Mouse (Mus musculus): ENCODE measurements around the gene Calcoco1. TPM values are rescaled to one million over a fixed set of nuclear protein-coding genes. Genes with fewer than 3 reads are reported as not detected.

Calcoco1 gene
- total RNA-seq (2012; rRNA removed), result 2.9 and 3.5 TPM in 2 replicates
- 10 to 100 TPM in 1 of 2 experiments, not detected in 1; 19.0 TPM for polyA plus RNA-seq (2012; ENCODE audit: insufficient read depth in 1 of 2, insufficient read length in 2 of 2, low read depth in 1 of 2, low replicate concordance in 2 of 2, missing spikeins in 1 of 2)

DNA sequence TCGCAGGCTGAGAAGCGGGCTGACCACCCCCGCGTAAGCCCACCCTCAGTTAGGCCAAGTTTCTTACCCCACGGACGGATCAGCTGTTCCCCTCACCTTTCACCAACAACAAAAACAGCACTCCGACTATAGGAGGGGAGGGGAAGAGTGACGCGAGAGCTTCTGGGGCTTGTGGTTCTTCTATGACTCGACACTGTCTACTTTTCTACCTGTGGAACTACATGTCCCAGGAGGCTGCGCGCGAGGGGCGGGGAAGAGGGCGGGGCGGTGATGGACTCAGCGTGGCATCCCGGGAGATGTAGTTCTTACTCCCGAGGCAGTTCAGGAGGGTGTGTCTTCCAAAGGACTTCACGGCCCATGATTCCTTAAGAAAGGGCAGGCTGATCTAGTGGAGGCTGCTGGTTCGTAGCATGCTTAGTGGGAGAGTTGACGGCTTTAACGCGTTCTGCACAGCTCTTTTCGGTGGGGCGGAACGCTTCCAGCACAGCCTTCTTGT lies at the start of gene Calcoco1:
Calcoco1 (minus strand) TSS at position 199 of the 496 bp plus-strand sequence.
- H3K36me3 ChIP-seq (ENCODE audit: control insufficient read depth in 1 of 2, insufficient read depth in 2 of 2, low read length in 2 of 2), result peaks cover 0 to 7% of the 10 kb centered on the region in 2 experiments; a peak in 2 of 4 replicates
- H3K4me3 ChIP-seq (ENCODE audit: control insufficient read depth in 1 of 2, insufficient read depth in 1 of 2, low read depth in 2 of 2, low read length in 2 of 2), result peak within 1 kb of the TSS; percentile 58 to 85
- DNase-seq (ENCODE audit: low read depth, low spot score), result peak; percentile 99
- H3K27me3 ChIP-seq (ENCODE audit: control insufficient read depth in 1 of 2, insufficient read depth in 2 of 2, low read length in 2 of 2), result peaks cover 0 to 3% of the 10 kb centered on the region in 2 experiments; a peak in 2 of 4 replicates
- peak within 1 kb of the TSS; percentile 44; the same call in 1 of the 2 replicates for H3K27ac ChIP-seq (ENCODE audit: control insufficient read depth, low read depth, low read length)
- peaks cover 5 to 21% of the 10 kb centered on the region in 2 experiments; a peak in 3 of 4 replicates for H3K4me1 ChIP-seq (ENCODE audit: control insufficient read depth in 1 of 2, insufficient read depth in 2 of 2, low read length in 2 of 2)
- no peaks in the 10 kb centered on the region for H3K79me2 ChIP-seq (ENCODE audit: control insufficient read depth, insufficient read depth, low read length, poor library complexity)
- TF ChIP-seq MAZ (IDR thresholded peaks at IDR 0.05; ENCODE audit: low read depth, low read length), result peak; percentile 99
- TF ChIP-seq JUND (IDR thresholded peaks at IDR 0.05; ENCODE audit: low read depth, low read length), result no peak
- peak; percentile 51 for TF ChIP-seq USF1 (IDR thresholded peaks at IDR 0.05; ENCODE audit: low read depth, low read length)
- TF ChIP-seq SIN3A (IDR thresholded peaks at IDR 0.05; ENCODE audit: low read length), result peak; percentile 100
- TF ChIP-seq CTCF (IDR thresholded peaks at IDR 0.05 in 2 of 3, conservative IDR thresholded peaks at IDR 0.05 in 1 of 3; ENCODE audit: control insufficient read depth in 1 of 3, insufficient read depth in 1 of 3, low read depth in 2 of 3, low read length in 3 of 3, poor library complexity in 1 of 3, severe bottlenecking in 1 of 3), result 0 out of 6 replicates have a peak, but pooled peaks of 1 of the 3 experiments have one; percentile 5
- TF ChIP-seq ZC3H11A (IDR thresholded peaks at IDR 0.05; ENCODE audit: low read depth, low read length), result no peak
- peak; percentile 21; the same call in 1 of the 2 replicates for TF ChIP-seq GABPA (IDR thresholded peaks at IDR 0.05; ENCODE audit: low read depth, low read length)
- no peak for TF ChIP-seq ZMIZ1 (IDR thresholded peaks at IDR 0.05; ENCODE audit: low read depth, low read length)
- peak; percentile 100 for TF ChIP-seq KAT2A (conservative IDR thresholded peaks at IDR 0.05; ENCODE audit: low read depth, low read length)
- TF ChIP-seq ETS1 (IDR thresholded peaks at IDR 0.05; ENCODE audit: low read depth, low read length), result no peak
- TF ChIP-seq CHD2 (IDR thresholded peaks at IDR 0.05; ENCODE audit: low read length), result peak; percentile 62
- no peak for TF ChIP-seq E2F4 (IDR thresholded peaks at IDR 0.05; ENCODE audit: borderline replicate concordance, low read depth, low read length)
- TF ChIP-seq SMC3 (IDR thresholded peaks at IDR 0.05; ENCODE audit: low read depth, low read length), result no peak
- no peak; the same call in 1 of the 2 replicates for TF ChIP-seq MYC (IDR thresholded peaks at IDR 0.05; ENCODE audit: low read depth, low read length)
- TF ChIP-seq MAX (IDR thresholded peaks at IDR 0.05; ENCODE audit: low read length), result peak; percentile 85
- peak; percentile 36; the same call in 1 of the 2 replicates for TF ChIP-seq NELFE (IDR thresholded peaks at IDR 0.05; ENCODE audit: low read depth, low read length)
- TF ChIP-seq ELF1 (IDR thresholded peaks at IDR 0.05; ENCODE audit: low read depth, low read length), result peak; percentile 69; the same call in 1 of the 2 replicates
- no peak for TF ChIP-seq USF2 (IDR thresholded peaks at IDR 0.05; ENCODE audit: borderline replicate concordance in 1 of 2, insufficient read depth in 1 of 2, low read depth in 1 of 2, low read length in 2 of 2)
- no peak for TF ChIP-seq RCOR1 (IDR thresholded peaks at IDR 0.05; ENCODE audit: low read depth, low read length)
- no peak for TF ChIP-seq GATA1 (IDR thresholded peaks at IDR 0.05; ENCODE audit: low read depth, low read length)
- TF ChIP-seq MXI1 (IDR thresholded peaks at IDR 0.05; ENCODE audit: low read depth, low read length), result peak; percentile 92
- peak; percentile 62 for TF ChIP-seq NRF1 (IDR thresholded peaks at IDR 0.05; ENCODE audit: insufficient read depth, low read depth, low read length, poor library complexity, severe bottlenecking)
- no peak for TF ChIP-seq TAL1 (IDR thresholded peaks at IDR 0.05; ENCODE audit: low read length)
- 0 out of 2 replicates have a peak, but pooled peaks have one; percentile 39 for TF ChIP-seq TCF12 (IDR thresholded peaks at IDR 0.05; ENCODE audit: low read depth, low read length)
- no peak for TF ChIP-seq EP300 (IDR thresholded peaks at IDR 0.05; ENCODE audit: low read depth in 1 of 2, low read length in 2 of 2)
- TF ChIP-seq CHD1 (IDR thresholded peaks at IDR 0.05; ENCODE audit: low read depth, low read length), result no peak
- peak; percentile 60; the same call in 1 of the 2 replicates for TF ChIP-seq POLR2AphosphoS2 (IDR thresholded peaks at IDR 0.05; ENCODE audit: low read length)
- no peak for TF ChIP-seq BHLHE40 (IDR thresholded peaks at IDR 0.05; ENCODE audit: borderline replicate concordance, low read depth, low read length)
- TF ChIP-seq ZNF384 (IDR thresholded peaks at IDR 0.05; ENCODE audit: low read depth, low read length), result 0 out of 2 replicates have a peak, but pooled peaks have one; percentile 69
- TF ChIP-seq HCFC1 (IDR thresholded peaks at IDR 0.05; ENCODE audit: low read depth, low read length), result peak; percentile 96
- peak; percentile 31 to 66; a peak in 2 of 4 replicates for TF ChIP-seq POLR2A (IDR thresholded peaks at IDR 0.05; ENCODE audit: control insufficient read depth in 1 of 2, insufficient read depth in 1 of 2, low read depth in 1 of 2, low read length in 2 of 2, poor library complexity in 1 of 2)
- peak; percentile 71 for TF ChIP-seq TBP (IDR thresholded peaks at IDR 0.05; ENCODE audit: low read depth, low read length)
- no peak for TF ChIP-seq ZKSCAN1 (IDR thresholded peaks at IDR 0.05; ENCODE audit: low read depth, low read length)
- H3K9me3 ChIP-seq (replicated peaks; ENCODE audit: insufficient read depth, low read length), result no peaks in the 10 kb centered on the region
- peak within 1 kb of the TSS; percentile 58 for H3K9ac ChIP-seq (ENCODE audit: control insufficient read depth, low read depth, low read length, poor library complexity, severe bottlenecking)

Data from MEL (cell line).